Mouse (Mus musculus) left cerebral cortex, postnatal 36 days (tissue): Measurements from ENCODE around the gene Uhrf1bp1. TPM values are rescaled to one million over a fixed set of nuclear protein-coding genes. Genes with fewer than 3 reads are reported as not detected.

Source experiments
- DNase-seq, 2 experiments: peaks; one replicate each; pipeline ENCODE4 v3.0.0; 2021 to 2022; ENCODE audit warnings: low spot score in 2 of 2, mixed read lengths in 1 of 2
- intact Hi-C: fragments of 180-260 bp; cut with DNase I; formaldehyde crosslinking; loops from one replicate; pipeline ENCODE4 v1.15.1; 2025
- total RNA-seq, 2 experiments: library from RNA; stranded (reverse); gene quantifications; 2 replicates each; pipeline ENCODE4 v1.2.3; 2021

The Uhrf1bp1 gene
- total RNA-seq = 10 to 100 TPM; 15.7 to 24.8 TPM

DNA sequence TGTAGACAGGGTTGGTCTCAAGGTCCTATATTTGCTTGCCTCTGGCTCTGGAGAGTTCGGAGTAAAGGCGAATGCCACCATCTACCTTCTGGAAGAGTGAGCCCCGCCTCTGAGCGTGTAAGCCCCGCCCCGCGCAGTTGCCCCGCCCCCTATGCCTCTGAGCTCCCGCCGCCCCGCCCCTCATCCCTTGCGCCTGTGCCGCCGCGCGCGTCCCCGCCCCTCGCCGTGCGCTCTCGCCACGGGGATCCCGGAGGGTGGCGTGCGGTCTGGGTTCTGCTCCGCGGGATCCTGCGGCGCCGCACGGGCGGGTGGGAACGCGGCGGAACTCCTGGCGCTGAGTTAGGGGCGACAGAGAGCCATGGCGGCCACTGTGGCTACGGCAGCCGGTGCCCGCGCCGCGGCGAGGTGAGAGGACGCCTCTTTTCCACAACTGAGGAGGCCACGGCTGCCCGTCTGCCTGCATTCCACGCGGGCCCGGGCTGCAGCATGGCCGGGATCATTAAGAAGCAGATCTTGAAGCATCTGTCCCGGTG, at the start of gene Uhrf1bp1:
Gene Uhrf1bp1 (plus strand): TSS at position 177 of the 533 bp plus-strand sequence.
- peak; percentile 74 to 83 for DNase-seq
- intact Hi-C loops = no loop called here

DNA sequence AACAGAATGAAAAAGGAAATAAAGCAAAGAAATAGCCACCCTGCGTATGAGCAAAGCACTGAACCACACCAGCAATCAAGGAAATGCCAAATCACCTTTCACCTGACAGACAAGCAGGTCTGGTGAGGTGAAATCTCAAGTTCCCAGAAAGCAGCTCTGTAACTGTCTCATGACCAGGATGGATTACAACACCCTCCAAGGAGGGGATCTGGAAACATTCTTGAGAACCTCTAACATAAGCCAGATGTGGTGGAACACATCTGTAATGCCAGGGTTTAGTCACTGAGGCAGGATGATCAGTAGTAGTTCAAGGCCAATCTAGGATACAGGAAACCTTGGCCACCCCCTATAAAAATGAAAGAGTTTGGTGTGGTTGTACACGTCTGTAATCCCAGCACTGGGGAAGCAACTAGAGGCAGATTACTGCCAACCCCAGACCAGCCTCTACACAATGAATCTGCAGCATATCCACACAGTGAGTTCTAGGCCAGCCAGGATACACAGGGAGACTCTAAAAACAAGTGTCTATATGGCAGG, 48.6 kb upstream of the Uhrf1bp1 start:
- intact Hi-C loops = no loop called here
- no peak for DNase-seq

DNA sequence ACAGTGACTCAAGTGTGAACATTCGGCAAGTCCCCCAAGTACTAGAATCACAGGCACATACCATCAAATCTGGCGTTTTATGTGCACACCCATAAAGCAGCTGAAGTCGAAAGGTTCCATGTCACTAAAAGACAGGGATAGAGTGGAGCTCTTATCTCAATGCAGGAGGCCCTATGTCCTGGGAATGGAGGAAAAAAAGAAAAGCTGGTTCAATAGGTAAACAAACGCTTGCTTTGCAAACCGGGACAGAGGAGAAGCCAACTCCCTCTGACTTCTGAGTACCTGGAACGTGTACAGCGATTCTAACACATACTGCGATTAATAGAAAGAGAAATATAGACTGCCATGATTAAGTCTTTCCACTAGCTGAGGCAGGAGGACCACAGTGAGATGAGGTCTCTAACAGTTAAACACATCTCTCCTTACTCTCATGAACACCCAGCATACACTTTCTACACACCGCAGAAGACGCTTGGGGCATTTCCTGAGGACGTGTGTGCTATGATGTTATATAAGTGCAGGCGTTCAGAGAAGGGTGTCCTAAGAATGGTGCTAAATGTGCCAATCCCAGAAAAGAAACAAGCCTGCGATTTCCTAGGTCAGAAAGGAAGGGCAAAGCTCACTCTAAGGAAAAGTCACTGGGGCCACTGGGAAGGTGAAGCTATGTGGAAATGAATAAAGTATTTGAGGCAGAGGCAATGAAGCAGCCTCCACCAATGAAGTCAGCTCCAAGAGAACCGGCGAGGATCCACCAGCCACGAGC, 45.5 kb upstream of the Uhrf1bp1 start:
- DNase-seq = no peak
- intact Hi-C loops = no loop called here

DNA sequence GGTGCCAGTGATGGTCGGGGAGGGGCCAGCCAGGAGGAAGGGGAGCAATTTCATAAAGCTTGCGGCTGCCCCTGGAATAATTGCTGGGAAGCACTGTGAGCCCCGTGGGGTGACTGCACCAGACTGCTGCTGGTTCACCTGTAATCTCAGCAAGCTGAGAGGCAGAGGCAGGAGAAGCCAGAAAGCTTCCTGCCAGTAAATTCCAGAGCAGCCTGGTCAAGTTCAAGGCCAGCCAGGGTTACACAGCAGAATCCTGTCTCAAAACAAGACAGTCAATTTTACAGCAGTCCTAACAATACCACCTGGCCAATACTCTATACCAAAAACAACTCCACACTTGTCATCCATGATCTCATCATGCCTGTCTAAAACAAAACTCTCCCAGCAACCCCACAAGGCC, 44.3 kb upstream of the Uhrf1bp1 start:
- intact Hi-C loops = no loop called here
- no peak for DNase-seq

DNA sequence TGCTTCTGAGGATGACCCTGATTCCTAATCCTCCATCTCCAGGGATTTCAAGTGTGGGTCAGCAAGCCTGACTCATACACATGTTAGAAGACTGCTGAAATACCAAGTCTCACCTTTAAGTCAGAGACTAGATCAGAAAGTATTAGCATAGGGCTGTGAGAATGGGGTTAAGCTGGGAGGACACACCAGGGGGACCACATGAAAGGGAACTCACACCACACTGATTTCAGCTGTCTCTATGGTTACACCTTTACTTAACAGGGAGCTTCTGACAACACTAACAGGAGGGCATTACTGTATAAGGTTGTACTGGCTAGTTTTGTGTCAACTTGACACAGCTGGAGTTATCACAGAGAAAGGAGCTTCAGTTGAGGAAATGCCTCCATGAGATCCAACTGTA, 41.6 kb upstream of the Uhrf1bp1 start:
- intact Hi-C loops = no loop called here
- no peak for DNase-seq

DNA sequence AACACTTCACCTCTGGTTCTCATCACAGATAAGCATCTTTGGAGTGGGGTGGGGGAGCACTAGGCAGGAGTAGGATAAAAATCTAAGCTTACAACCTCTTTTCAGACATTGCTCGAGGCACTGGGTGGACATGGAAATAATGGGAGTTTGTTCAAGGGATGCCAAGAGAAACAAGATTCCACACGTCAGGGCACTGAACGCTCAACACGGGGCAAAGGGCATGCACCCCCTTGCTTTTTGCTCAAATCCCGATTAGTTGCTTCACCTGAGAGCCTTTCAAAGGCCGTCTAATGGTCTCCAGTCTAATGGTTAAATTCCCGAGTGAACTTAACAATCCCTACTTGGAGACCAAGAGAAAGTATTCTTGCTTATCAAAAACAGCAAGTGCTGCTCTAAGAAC, 37.2 kb upstream of the Uhrf1bp1 start:
- intact Hi-C loops = no loop called here
- no peak for DNase-seq

DNA sequence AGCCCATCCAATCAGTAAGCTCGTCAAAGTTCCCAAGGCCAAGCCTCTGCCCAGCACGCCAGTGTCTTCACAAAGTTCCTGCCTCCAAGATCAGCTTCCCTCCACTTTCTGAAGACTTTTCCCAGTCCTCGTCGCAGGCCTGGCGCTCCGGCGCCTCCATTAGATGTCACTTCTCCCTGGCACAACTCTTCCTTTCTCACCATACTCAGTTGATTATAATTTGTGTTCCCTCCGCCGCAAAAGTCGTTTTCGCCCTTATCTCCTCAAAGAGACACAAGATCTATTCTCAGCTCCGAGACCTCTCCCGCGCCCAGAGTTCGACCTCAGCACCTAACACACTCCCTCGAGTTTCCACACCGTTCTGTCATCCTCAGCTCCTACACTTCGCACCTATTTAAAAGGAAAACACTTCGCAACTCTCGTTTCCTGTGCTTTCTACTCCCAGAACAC, 36.7 kb upstream of the Uhrf1bp1 start:
- intact Hi-C loops = no loop called here
- peak; percentile 21 to 33 for DNase-seq

DNA sequence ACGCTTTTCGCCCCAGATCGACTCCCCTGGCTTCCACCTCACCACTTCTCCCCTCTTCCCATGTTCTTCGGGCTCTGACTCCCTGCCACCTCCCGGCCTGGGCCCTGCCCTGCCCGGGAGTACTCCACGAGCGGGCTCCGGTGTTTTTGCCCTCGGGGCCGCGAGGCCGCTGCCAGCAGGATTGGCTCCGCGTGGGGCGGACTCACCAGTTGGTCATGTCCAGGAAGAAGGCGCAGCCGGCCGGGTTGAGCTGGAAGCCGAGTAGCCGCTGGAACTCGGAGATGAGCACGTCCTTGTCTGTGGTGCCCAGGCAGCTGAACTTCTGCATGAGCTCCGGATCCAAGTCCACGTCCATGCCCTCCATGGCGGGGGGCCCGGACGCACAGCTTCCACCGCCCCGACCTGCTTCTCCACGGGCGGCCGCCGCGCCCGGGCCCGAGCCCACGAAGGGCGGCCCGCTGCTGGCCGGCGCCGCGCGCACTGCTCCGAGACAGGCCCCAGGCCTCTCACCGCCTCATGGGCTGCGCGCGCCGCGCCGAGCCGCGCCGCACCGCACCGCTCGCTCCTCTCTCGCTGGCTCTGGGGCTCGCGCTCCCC, 36.2 kb upstream of the Uhrf1bp1 start:
- intact Hi-C loops = loop anchor here (1.0 to 5.0 kb wide), 2 partner anchors 20 to 183 kb away; partner anchors contain the start of genes RPS10-NUDT3 and Rps10
- DNase-seq = peak; percentile 64 to 65

DNA sequence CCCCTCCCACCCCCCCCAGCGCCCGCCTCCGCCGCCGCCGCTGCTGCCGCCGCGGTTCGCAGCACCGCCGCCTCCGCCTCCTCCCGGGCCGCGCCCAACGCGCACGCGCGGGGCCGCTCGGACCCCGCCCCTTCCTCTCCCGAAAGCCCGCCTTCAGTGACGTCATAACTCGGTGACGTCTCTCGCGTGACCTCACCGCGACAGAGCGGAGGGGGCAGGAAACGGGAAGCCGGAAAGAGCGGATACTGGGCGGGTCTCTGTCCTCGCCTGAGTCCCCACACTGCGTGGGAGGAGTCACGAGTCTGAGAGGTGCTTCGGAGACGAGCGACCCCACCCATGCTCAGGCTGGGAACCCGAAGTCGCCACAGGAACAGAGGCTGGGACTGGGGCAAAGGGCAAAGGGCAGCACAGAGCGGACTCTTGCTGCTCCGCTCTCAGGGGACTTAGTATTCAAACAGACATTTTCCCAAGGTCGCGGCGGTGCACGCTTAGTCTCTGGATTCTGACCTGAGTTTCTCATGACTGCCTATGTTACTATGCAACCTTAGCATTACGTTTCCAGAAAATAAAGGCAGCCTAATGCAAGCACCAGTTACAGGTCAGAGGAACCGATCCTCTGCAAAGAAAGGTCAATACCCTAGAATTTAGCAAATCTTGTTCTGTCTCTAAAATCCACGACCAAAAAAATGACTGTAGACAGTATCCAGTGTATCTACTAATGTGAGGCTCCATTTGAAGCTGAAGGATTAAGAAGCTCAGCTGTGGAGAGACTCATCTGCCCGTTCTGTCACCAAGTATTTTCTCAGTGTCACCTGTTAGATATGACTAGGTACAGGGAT, 35.5 kb upstream of the Uhrf1bp1 start, which contains the start of gene D17Wsu92e:
Gene D17Wsu92e (minus strand): TSS at position 81 of the 839 bp plus-strand sequence.
- intact Hi-C loops = loop anchor here (1.0 to 5.0 kb wide), 2 partner anchors 20 to 183 kb away; partner anchors contain the start of genes RPS10-NUDT3 and Rps10
- peak; percentile 98 for DNase-seq

DNA sequence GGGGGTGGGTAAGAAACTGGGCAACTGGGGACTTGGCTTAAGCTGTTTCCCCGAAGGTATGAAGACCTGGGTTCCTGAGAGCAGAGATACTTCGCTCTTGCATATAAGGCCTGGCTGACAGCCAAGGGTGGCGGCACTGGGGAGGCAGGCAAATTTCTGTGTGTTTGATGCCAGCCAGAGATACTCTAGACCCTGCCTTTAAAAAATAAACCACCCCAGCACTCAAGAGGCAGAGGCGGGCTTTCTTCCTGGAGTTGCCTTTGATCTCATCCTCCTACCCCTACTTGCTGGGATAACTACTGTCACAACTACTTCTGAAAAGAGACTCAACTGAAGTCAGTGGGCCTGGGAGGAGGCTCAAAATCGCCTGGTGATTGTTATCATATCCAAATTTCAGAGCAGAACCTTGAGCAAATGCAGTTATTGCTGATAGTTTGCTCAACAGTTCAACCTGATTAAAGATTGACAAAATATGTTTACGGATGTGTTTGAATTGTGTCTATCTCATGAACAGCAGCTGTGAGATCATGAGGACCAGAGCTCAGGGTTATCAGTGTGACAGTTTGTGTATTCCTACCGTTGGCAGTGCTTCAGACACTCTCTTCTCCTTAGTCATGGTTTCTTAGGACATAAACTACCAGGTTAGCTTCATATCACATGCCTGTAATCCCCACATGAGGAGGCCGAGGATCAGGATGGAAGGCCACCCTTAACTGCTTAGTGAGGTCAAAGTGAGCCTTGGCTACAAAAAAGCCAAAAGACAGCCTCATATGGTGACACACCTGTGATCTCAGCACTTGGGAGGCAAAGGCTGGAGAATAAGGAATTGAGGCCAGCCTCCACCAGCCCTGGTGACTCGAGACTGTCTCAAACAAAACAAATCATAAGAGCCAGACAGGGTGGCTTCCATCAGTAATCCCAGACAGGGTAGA, 34.6 kb upstream of the Uhrf1bp1 start:
- intact Hi-C loops = loop anchor here (5.0 kb wide), 1 partner anchor 184 kb away; the partner anchor contains the start of genes RPS10-NUDT3 and Rps10
- no peak for DNase-seq

DNA sequence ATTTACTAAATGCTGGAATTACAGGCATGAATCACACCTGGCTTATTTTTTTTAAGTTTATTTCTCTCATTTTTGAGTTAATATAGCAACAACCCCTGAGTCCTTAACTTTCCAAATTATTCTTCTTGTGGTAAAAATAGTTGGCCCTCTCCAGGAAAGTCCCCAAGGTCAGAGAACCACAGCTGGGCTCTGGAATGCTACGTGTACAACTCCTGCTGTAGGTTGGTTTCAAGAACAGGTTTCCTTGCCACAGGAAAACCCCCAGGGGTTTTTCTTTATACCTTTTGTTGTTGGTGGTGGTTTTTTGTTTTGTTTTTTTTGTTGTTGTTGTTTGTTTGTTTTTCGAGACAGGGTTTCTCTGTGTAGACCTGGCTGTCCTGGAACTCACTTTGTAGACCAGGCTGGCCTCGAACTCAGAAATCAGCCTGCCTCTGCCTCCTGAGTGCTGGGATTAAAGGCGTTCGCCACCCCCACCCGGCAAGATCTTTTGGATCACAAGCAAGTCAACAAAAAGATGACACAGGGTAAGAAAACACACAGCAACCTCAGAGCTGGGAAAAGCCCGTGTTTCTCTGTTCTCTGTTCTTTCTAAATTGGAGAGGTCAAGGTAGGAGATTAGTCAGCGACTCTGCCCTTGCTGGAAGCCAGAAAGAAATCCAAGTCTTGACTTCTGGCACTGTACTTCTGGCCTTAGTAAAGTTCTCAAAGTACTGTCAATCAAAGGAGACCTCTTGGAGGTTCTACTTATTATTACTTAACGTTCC, 32.9 kb upstream of the Uhrf1bp1 start:
- no peak for DNase-seq
- intact Hi-C loops = loop anchor here (5.0 kb wide), 1 partner anchor 186 kb away; the partner anchor contains the start of genes RPS10-NUDT3 and Rps10

DNA sequence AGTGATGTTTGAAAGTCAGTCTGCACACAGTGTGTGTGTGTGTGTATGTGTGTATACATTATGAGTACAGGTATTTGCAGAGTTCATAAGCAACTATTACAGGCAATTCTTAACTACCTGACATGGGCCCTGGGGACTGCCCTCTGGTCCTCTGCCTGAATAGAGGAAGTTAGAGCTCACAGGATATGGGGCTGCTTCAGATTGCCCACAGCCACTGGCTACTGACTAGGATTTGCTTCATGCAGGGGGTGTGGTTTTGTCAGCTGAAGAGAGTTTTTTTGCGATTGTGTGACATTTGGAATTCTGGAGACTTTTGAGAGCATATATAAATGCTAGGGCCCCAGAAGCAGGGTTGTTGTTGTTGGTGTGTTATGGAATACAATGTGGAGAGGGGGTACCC, 31.3 kb upstream of the Uhrf1bp1 start:
- no peak for DNase-seq
- intact Hi-C loops = loop anchor here (5.0 kb wide), 1 partner anchor 188 kb away; the partner anchor contains the start of genes RPS10-NUDT3 and Rps10

DNA sequence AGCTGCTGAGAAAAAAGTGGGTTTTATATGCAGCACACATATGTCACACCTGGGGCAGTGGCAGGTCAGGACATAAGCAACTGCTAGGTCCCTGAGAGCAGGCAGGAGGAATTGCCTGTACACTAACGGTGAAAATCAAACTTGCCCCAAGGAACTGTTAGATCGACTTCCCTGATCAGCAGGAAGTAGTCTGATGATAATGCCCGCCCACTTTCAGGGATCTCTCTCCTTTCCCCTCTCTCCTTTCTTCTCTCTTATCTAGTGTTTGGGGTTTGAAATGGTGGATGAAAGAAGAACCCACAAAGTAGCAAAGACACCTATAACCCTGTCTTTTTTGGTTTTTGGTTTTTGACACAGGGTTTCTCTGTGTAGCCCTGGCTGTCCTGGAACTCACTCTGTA, 30.7 kb upstream of the Uhrf1bp1 start:
- no peak for DNase-seq

DNA sequence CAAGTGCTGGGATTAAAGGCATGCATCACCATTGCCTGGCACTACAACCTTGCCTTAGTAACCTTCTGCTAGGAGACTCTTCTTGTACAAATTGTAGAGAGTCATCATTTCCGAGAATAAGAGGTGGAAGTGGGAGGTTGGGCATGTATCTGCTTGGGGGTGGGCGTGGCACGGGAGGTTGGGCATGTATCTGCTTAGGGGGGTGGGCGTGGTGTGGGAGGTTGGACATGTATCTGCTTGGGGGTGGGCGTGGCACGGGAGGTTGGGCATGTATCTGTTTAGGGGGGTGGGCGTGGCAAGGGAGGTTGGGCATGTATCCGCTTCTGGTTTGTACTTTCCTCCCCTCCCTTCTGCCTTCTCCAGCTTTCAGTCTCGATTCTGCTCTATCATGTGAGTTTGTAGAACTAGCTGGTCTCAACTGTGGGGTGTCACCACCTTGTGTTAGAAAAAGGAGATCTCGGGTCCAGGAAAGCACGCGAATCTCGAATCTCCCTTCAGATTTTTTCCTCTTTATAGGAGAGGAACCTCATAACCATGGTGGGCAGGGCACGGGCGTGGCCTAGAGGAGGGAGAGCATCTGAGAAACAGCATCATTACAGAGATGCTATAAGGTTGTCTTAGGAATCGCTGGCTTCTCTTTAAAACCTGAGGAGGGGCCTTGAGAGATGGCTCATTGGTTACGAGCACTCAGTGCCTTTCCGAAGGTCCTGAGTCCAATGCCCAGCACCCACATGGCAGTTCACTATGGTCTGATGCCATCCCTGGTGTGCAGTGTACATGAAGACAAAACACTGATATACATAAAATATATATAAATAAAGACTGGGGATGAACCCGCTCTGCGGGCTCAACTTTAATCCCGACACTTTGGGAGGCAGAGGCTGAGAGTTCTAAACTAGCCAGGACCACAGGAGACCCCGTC, 30.0 kb upstream of the Uhrf1bp1 start:
- intact Hi-C loops = no loop called here

More for the DNA sequence above, 30.7 kb upstream of the Uhrf1bp1 start:
- intact Hi-C loops = no loop called here

DNA sequence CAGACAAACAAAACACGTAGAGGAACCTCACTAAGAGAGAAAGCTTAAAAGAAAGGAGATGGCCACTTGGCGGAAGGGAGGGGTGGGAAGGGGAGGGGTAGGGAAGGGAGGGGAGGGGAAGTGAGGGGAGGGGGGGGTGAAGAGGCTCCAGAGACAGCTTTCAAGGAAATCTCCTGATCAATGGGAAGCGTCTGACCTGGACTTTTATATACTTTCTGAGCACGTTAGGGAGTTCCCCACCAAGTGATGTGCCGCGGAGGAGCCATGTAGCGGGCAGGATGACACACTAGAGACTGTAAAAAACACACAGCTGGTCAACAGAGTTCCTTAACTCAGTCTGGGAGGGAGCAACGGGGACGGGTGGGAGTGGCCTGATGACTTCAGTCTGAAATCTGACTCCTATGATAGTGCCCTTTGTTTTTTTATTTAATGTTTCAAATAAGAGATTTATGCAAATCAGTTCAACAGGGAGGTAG, 29.3 kb upstream of the Uhrf1bp1 start:
- intact Hi-C loops = no loop called here
- DNase-seq = no peak

More for the DNA sequence above, 30.0 kb upstream of the Uhrf1bp1 start:
- DNase-seq = peak; percentile 19 to 24

DNA sequence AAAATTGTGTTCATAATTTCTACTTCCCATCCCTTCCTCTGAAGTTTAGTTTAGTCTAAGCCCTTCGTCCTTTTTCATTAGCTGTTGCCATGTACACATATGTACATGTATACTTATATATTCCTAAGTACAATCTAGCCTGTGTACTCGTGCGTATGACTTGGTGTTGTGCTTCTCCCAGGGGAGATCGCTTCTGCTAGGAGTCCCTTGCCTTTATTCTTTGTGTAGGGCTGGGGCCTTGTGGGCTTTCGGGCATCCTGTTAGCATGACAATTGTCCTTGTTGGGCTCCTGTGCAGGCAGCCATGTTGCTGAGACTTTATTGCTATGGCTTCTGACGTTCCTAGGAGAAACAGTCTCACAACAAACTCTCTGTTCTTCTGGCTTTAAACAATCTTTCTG, 28.7 kb upstream of the Uhrf1bp1 start:
- no peak for DNase-seq
- intact Hi-C loops = no loop called here
